Mouse (Mus musculus) v-Abl transformed pro-B cells (cell line): Measurements from ENCODE around the gene 4933421I07Rik.

Source experiments
- in situ Hi-C, 2 experiments: fragments of 400-800 bp; cut with MboI; formaldehyde crosslinking; loops; one replicate each; pipeline ENCODE4 v1.15.1; 2025; ENCODE audit not compliant: unreplicated experiment in 2 of 2

The 4933421I07Rik gene

DNA sequence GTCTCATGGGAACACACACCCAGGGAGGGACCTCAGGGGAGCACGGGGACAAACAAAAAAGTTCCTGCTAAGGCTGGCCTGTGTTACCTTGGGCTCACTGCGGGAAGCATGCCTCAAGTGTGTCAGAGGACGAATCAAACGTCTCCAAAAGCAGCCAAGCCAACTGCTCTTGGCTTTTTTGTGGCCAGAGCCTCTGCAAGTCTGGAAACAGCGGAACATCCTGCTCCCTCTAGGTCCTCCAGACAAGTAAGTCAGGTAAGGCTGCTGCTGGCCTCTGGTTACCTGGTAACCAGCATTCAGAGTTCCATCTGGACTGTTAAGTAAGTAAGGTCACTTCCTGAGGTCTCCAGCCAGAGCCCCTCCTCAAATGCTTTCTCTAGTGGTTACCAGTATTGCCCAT, at the start of gene 4933421I07Rik:
Gene 4933421I07Rik (minus strand): TSS at position 271 of the 400 bp plus-strand sequence.
- in situ Hi-C loops = loop anchor here in 1 of 2 experiments (25.0 kb wide), 1 partner anchor 389 kb away; no protein-coding TSS in a partner anchor

DNA sequence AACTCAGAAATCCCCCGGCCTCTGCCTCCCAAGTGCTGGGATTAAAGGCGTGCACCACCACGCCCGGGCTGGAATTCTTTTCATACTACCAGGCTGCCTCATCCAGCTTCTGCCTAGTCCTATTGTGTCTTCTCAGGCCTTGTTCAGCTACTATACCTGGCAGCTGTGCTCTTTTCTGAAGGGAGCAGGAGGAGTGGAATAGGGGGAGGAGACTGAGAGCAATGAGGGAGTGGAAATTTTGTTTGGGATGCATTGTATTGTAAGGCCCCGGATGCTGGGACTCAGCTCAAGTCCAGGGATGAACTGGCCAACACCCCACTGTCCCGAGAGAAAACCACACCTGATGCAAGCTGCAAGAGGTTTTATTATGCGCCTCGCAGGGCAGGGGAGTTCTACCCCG, 49.4 kb upstream of the 4933421I07Rik start:
- in situ Hi-C loops = loop anchor here (10.0 to 25.0 kb wide), 5 partner anchors 490 to 1177 kb away; partner anchors contain the start of genes AI987944 (in 2 of the 2), AW146154 (in 1 of the 2), Ctu1 (in 1 of the 2) and Gm20449 (in 1 of the 2)

DNA sequence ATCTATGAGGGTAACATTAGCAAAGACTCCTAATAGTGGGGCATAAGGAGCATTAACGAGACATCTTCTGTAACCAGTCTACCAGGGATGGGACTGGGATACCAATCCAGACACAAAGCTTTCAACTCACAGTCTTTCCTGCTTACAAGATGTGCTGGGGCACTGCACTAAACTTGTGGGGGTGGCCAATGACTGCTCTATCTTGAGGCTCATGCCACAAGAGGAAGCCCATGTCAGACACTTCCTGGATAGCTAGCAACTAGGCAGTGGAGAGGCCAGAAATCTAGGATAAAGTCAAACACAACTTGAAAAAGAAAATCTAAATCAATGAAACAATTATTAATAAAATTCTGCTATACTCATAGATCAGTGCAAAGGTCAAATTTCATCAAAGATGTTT, 48.3 kb upstream of the 4933421I07Rik start:
- in situ Hi-C loops = loop anchor here (10.0 to 25.0 kb wide), 5 partner anchors 491 to 1179 kb away; partner anchors contain the start of genes AI987944 (in 2 of the 2), AW146154 (in 1 of the 2), Ctu1 (in 1 of the 2) and Gm20449 (in 1 of the 2)

DNA sequence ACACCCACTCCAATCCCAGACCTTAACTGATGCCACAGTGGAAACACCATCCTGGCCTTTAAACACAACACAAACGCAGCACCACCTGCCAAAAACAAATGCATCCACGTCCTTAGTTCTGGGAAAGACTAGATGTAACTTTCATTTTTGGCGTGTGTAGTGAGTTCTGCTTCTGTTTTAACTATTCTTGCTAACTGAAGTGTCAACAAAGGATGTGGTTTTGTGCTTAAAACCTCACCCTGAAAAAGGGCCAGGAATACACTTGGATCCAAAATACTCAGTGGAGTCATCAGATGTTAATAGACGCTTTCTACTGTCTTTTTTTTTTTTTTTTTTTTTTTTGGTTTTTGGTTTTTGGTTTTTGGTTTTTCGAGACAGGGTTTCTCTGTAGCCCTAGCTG, 42.9 kb upstream of the 4933421I07Rik start:
- in situ Hi-C loops = loop anchor here (10.0 to 25.0 kb wide), 5 partner anchors 496 to 1184 kb away; partner anchors contain the start of genes AI987944 (in 2 of the 2), AW146154 (in 1 of the 2), Ctu1 (in 1 of the 2) and Gm20449 (in 1 of the 2)

DNA sequence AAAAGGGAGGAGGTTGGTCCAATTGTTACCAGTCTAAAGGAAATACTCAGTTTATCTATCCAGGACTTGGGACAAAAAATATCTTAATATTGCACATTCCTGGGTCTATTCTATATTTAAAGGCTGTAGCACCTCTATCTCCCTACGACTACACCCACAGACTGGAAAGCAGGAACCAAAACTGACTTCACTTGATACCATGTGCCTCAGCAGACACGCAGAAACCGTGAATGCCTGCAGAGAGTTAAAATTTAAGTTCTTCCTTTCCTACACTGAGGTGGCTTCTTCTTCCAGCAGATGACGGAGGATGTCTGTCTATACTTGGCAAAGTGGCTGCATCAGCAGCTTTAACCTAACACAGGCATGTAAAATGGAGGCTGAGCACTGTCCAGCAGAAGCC, 42.4 kb upstream of the 4933421I07Rik start:
- in situ Hi-C loops = loop anchor here (10.0 to 25.0 kb wide), 5 partner anchors 497 to 1184 kb away; partner anchors contain the start of genes AI987944 (in 2 of the 2), AW146154 (in 1 of the 2), Ctu1 (in 1 of the 2) and Gm20449 (in 1 of the 2)

DNA sequence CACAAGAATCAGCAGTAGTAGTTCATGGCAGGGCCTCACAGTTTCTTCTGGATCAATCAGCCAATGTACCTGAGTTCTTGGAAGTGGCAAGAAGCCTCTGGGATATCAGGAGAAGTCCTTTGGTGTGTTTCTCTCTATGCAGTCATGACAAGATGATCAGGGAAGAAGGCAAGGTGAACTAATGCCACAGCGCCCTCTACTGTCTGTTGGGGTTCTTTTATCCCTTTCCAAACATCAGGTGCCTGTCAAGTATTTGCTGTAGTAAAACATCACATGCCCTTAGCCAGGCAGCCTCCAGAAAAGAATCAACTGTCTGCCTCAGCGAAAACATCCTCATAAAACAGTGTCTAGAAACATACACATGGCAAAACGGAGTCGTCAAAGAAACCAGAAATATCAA, 6.7 kb upstream of the 4933421I07Rik start:
- in situ Hi-C loops = loop anchor here (5.0 to 25.0 kb wide), 3 partner anchors 130 to 208 kb away; no protein-coding TSS in a partner anchor

DNA sequence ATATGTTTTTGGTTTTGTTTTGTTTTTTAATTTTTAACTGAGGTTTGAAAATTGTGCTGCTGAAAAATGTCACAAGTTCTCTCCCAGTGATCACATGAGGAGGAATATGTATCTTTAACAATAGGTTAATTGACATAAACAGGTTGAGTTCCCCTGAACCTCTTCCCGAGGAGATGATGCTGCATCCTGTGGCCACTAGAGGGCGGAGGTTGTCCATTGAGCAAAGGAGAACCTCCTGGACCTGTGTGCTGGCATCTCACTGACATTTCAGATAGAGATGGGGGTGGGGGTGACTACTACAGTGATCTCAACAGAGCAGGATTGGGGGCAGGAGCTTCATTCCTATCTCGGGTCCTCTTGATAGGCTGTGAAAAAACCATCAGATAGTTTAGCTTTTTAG, 2.7 kb upstream of the 4933421I07Rik start:
- in situ Hi-C loops = loop anchor here (5.0 to 25.0 kb wide), 3 partner anchors 134 to 212 kb away; no protein-coding TSS in a partner anchor

DNA sequence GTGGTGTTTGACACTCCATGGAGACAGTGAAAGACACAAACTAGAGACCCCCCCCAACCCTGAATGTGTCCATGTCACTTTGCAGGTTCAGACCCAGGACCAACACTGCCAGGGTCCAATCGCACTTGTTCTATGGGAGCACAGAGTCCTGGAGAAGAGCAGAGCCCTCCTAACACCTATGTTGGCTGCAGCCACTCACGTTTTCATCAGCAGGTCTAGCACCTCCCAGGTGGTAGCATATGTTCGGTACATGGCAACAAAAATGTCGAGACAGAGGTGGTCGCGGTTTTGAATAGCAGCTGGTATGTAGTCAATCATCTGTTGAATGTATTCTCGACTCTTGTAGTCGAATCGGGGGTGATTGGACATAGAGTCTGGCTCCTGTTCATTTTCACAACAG, 568 bp downstream of the 4933421I07Rik start:
- in situ Hi-C loops = loop anchor here in 1 of 2 experiments (25.0 kb wide), 1 partner anchor 390 kb away; no protein-coding TSS in a partner anchor
